14 mouse cellular contexts compared by ENCODE assay signal in the genomic region with DNA sequence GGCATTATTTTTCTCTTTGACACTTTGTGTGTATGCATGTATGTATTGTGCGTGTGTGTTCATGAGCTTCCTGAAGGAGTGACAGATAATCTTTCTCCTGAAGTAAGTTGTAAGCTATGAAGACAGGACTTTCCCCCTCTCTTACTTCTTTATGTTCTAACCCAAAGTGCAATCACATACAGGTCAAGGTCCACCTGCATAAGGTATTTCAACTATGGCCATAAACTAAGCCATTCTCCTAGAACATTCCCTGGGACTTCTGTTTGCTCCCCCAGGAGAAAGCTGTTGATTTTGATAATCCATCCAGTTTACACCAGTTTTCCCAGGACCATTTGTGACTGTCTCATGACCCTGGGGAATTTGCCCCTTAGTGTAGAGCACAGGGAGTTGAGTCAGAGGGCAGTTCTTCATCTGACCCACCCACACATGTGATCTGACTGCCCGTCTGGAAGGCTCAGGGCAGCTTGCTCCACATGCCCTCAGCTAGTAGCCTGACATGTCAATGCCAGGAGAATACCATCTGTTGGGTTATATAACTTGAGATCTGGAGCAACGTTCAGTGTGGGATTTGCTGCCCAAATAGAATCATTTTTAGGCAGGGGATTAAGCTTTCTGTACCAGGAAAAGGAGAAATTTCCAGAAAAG. TPM values are rescaled to one million over a fixed set of nuclear protein-coding genes. Genes with fewer than 3 reads are reported as not detected.
A peak's percentile ranks its signal among the peaks of the same experiment; 100 is the strongest.
DNase-seq lines count a peak whose midpoint lies in the region; ATAC-seq and TF ChIP-seq lines count a peak whose summit lies in the region.
"Had no signal": no experiment of that assay in that cellular context is flagged by ENCODE, and none has a peak within 500 bp of the region (broad histone marks: within the 10 kb centered on the region; RNA-seq: fewer than 3 reads in every experiment).

No protein-coding gene starts in this region.

- no peak for TF ChIP-seq CTCF in liver, adult 2 months (IDR thresholded peaks at IDR 0.05; ENCODE audit: low read depth, low read length)
- no peak for TF ChIP-seq CTCF in lung, adult 2 months (IDR thresholded peaks at IDR 0.05; ENCODE audit: insufficient read depth, low read length)

- H3K9ac ChIP-seq in liver, adult 2 months (ENCODE audit: low read depth, low read length) = no peak overlapping the region
- no peak overlapping the region for H3K9ac ChIP-seq in intestine, embryonic 15.5 days
- no peak overlapping the region for H3K9ac ChIP-seq in neural tube, embryonic 15.5 days (replicated peaks)
- H3K9ac ChIP-seq: heart, embryonic 13.5 days; limb, embryonic 13.5 days had no signal

- DNase-seq in liver, adult 2 months (ENCODE audit: extremely low read depth, low read depth, low spot score) = peak; percentile 83
- no peak for DNase-seq in liver
- peak; percentile 93 for DNase-seq in cerebellum, adult 11-12 months
- DNase-seq in lung, adult 2 months = no peak
- DNase-seq in embryonic facial prominence, embryonic 10.5 days (ENCODE audit: low spot score) = no peak
- DNase-seq: kidney, adult 18-20 months; kidney, postnatal 4 days had no signal

- peaks cover 13% of the 10 kb centered on the region for H3K4me1 ChIP-seq in liver, adult 2 months (ENCODE audit: control insufficient read depth, insufficient read depth, low read length)
- 0 out of 2 replicates have a peak, but pooled peaks cover 4% of the 10 kb centered on the region for H3K4me1 ChIP-seq in intestine, embryonic 15.5 days (replicated peaks)
- H3K4me1 ChIP-seq in neural tube, embryonic 15.5 days = no peaks in the 10 kb centered on the region
- peaks cover 2% of the 10 kb centered on the region for H3K4me1 ChIP-seq in lung, adult 2 months (ENCODE audit: control insufficient read depth, insufficient read depth, low read length)
- H3K4me1 ChIP-seq in embryonic facial prominence, embryonic 10.5 days = no peaks in the 10 kb centered on the region
- H3K4me1 ChIP-seq: hindbrain, embryonic 10.5 days; limb, embryonic 13.5 days had no signal

- H3K4me2 ChIP-seq in intestine, embryonic 15.5 days (replicated peaks) = no peak overlapping the region
- H3K4me2 ChIP-seq in neural tube, embryonic 15.5 days = no peak overlapping the region
- H3K4me2 ChIP-seq: heart, embryonic 13.5 days; limb, embryonic 13.5 days had no signal

- H3K79me2 ChIP-seq in liver, adult 2 months (ENCODE audit: control insufficient read depth, insufficient read depth, low read length) = peaks cover 5% of the 10 kb centered on the region; the same call in 1 of the 2 replicates

- H3K27ac ChIP-seq in liver, adult 2 months (replicated peaks; ENCODE audit: insufficient read depth, low read depth, low read length) = no peak overlapping the region
- no peak overlapping the region for H3K27ac ChIP-seq in intestine, embryonic 15.5 days
- H3K27ac ChIP-seq in neural tube, embryonic 15.5 days (replicated peaks) = no peak overlapping the region
- H3K27ac ChIP-seq in embryonic facial prominence, embryonic 10.5 days (replicated peaks) = no peak overlapping the region
- H3K27ac ChIP-seq: heart, embryonic 13.5 days; hindbrain, embryonic 10.5 days; left cerebral cortex, adult 2 months; limb, embryonic 13.5 days had no signal

- peak; percentile 92 for ATAC-seq in intestine, embryonic 15.5 days
- no peak for ATAC-seq in neural tube, embryonic 15.5 days (ENCODE audit: low FRiP score)
- ATAC-seq: Patski had no signal

- H3K9me3 ChIP-seq in intestine, embryonic 15.5 days = no peaks in the 10 kb centered on the region
- no peaks in the 10 kb centered on the region for H3K9me3 ChIP-seq in neural tube, embryonic 15.5 days (replicated peaks)
- H3K9me3 ChIP-seq in embryonic facial prominence, embryonic 10.5 days = no peaks in the 10 kb centered on the region
- H3K9me3 ChIP-seq: heart, embryonic 13.5 days; hindbrain, embryonic 10.5 days; limb, embryonic 13.5 days had no signal

- TF ChIP-seq POLR2A in liver, adult 2 months (IDR thresholded peaks at IDR 0.05; ENCODE audit: extremely low read depth, insufficient read depth, low read length) = no peak
- TF ChIP-seq POLR2A in lung, adult 2 months (IDR thresholded peaks at IDR 0.05; ENCODE audit: borderline replicate concordance, extremely low read depth, low read depth, low read length) = no peak

- no peaks in the 10 kb centered on the region for H3K27me3 ChIP-seq in liver, adult 2 months (ENCODE audit: control insufficient read depth, insufficient read depth, low read length)
- no peaks in the 10 kb centered on the region for H3K27me3 ChIP-seq in intestine, embryonic 15.5 days (replicated peaks)
- no peaks in the 10 kb centered on the region for H3K27me3 ChIP-seq in neural tube, embryonic 15.5 days (replicated peaks)
- H3K27me3 ChIP-seq in embryonic facial prominence, embryonic 10.5 days (replicated peaks; ENCODE audit: low read depth, poor library complexity, severe bottlenecking) = no peaks in the 10 kb centered on the region
- H3K27me3 ChIP-seq: heart, embryonic 13.5 days; limb, embryonic 13.5 days; Patski had no signal

- H3K4me3 ChIP-seq in liver, adult 2 months (ENCODE audit: insufficient read depth, low read depth, low read length) = no peak overlapping the region
- no peak overlapping the region for H3K4me3 ChIP-seq in intestine, embryonic 15.5 days (replicated peaks)
- H3K4me3 ChIP-seq in neural tube, embryonic 15.5 days (replicated peaks) = no peak overlapping the region
- H3K4me3 ChIP-seq in lung, adult 2 months (replicated peaks; ENCODE audit: extremely low read depth, low read depth, low read length) = no peak overlapping the region
- H3K4me3 ChIP-seq in embryonic facial prominence, embryonic 10.5 days = no peak overlapping the region
- H3K4me3 ChIP-seq: heart, embryonic 13.5 days; hindbrain, embryonic 10.5 days; left cerebral cortex, adult 2 months; limb, embryonic 13.5 days had no signal

- 38% methylated on average over 3 of the region's 3 CpGs for WGBS in liver, adult 2 months
- WGBS in intestine, embryonic 15.5 days = 42% methylated on average over 3 of the region's 3 CpGs
- WGBS in neural tube, embryonic 15.5 days = 71% methylated on average over 3 of the region's 3 CpGs
- 52% methylated on average over 3 of the region's 3 CpGs for WGBS in lung, adult 2 months
- 65% methylated on average over 3 of the region's 3 CpGs for WGBS in embryonic facial prominence, embryonic 10.5 days

- no peaks in the 10 kb centered on the region for H3K36me3 ChIP-seq in liver, adult 2 months (ENCODE audit: control insufficient read depth, insufficient read depth, low read length)
- no peaks in the 10 kb centered on the region for H3K36me3 ChIP-seq in intestine, embryonic 15.5 days
- H3K36me3 ChIP-seq in neural tube, embryonic 15.5 days = no peaks in the 10 kb centered on the region
- H3K36me3 ChIP-seq in embryonic facial prominence, embryonic 10.5 days (replicated peaks) = no peaks in the 10 kb centered on the region
- H3K36me3 ChIP-seq: heart, embryonic 13.5 days; hindbrain, embryonic 10.5 days; limb, embryonic 13.5 days had no signal

RNA-seq across cellular contexts. Expression of gene Hif1a, which starts 27.5 kb away (rescaled TPM):
- total RNA-seq in liver, adult 2 months (2014; rRNA removed) = 32.5 and 37.4 TPM in 2 replicates
- polyA plus RNA-seq in liver, adult 2 months (2012; rRNA removed) = 5.7 and 9.7 TPM in 2 replicates
- polyA plus RNA-seq in intestine, embryonic 15.5 days (2015; fragmentation: Nextera tagmentation; extraction: Ambion mirVana) = 56.2 and 68.8 TPM in 2 replicates
- polyA plus RNA-seq in neural tube, embryonic 15.5 days (2015; fragmentation: Nextera tagmentation; extraction: Ambion mirVana) = 74.0 and 74.1 TPM in 2 replicates
- 19.0 and 23.9 TPM in 2 replicates for polyA plus RNA-seq in lung, adult 2 months (2012; rRNA removed)
- 90.5 and 91.7 TPM in 2 replicates for polyA plus RNA-seq in embryonic facial prominence, embryonic 10.5 days (2016; fragmentation: Nextera tagmentation; extraction: Ambion mirVana)

Comparison
In these comparisons a context has a peak if more than half of its experiments do, and no peak if none do; other contexts are left out.
1. DNase-seq: peak in liver, adult 2 months (single experiment) and cerebellum, adult 11-12 months (single experiment); none in liver (single experiment), lung, adult 2 months (single experiment) and embryonic facial prominence, embryonic 10.5 days (single experiment).